ENCODE assay signal across 15 mouse cellular contexts in genomic region chr9:110668601-110669293, GRCm38 (mm10). TPM values are rescaled to one million over a fixed set of nuclear protein-coding genes. Genes with fewer than 3 reads are reported as not detected.
DNase-seq lines count a peak whose midpoint lies in the region; ATAC-seq and TF ChIP-seq lines count a peak whose summit lies in the region.
"Had no signal": no experiment of that assay in that cellular context is flagged by ENCODE, and none has a peak within 500 bp of the region (broad histone marks: within the 10 kb centered on the region; RNA-seq: fewer than 3 reads in every experiment).

No protein-coding gene starts in this region.

- intact Hi-C loops in heart, adult 2 months (cut with DNase I), result no loop called here
- intact Hi-C loops in gastrocnemius, postnatal 14 days (cut with DNase I; ENCODE audit: low total_unique reads), result no loop called here

- peaks cover 9% of the 10 kb centered on the region; the same call in 1 of the 2 replicates for H3K79me2 ChIP-seq in heart, adult 2 months (replicated peaks; ENCODE audit: control insufficient read depth, insufficient read depth, low read length)

- no peak for TF ChIP-seq EP300 in heart, adult 2 months (IDR thresholded peaks at IDR 0.05; ENCODE audit: insufficient read depth, low read depth, low read length)

- H3K4me3 ChIP-seq in heart, embryonic 10.5 days, result no peak overlapping the region
- no peak overlapping the region for H3K4me3 ChIP-seq in heart, adult 2 months
- H3K4me3 ChIP-seq in liver, embryonic 12.5 days, result no peak overlapping the region
- H3K4me3 ChIP-seq in stomach, embryonic 15.5 days (replicated peaks), result no peak overlapping the region
- H3K4me3 ChIP-seq: embryonic facial prominence, embryonic 12.5 days; hindbrain, embryonic 15.5 days; limb, embryonic 13.5 days had no signal

- DNase-seq in heart, embryonic 10.5 days (ENCODE audit: low spot score), result no peak
- DNase-seq in heart, adult 2 months, result no peak
- peak; percentile 18 to 57 for DNase-seq in lung, adult 18-20 months
- no peak for DNase-seq in lung, postnatal 10 days
- no peak for DNase-seq in adipocyte (ENCODE audit: low spot score)
- DNase-seq in gastrocnemius, postnatal 14 days, result no peak
- DNase-seq: cerebellum, adult 9-11 months; gastrocnemius, postnatal 25 days had no signal

- ATAC-seq in liver, embryonic 12.5 days, result peak; percentile 89
- peak; percentile 77 for ATAC-seq in stomach, embryonic 15.5 days (ENCODE audit: insufficient read depth, low FRiP score, low read depth)
- ATAC-seq: activated CD4-positive, CD25-positive, alpha-beta regulatory T cell, adult 4 months; forebrain, embryonic 14.5 days had no signal

- peak overlapping the region; percentile 83 for H3K4me2 ChIP-seq in liver, embryonic 12.5 days
- no peak overlapping the region for H3K4me2 ChIP-seq in stomach, embryonic 15.5 days
- H3K4me2 ChIP-seq: embryonic facial prominence, embryonic 12.5 days; hindbrain, embryonic 15.5 days; limb, embryonic 13.5 days had no signal

- H3K4me1 ChIP-seq in heart, embryonic 10.5 days, result peaks cover 92% of the 10 kb centered on the region
- H3K4me1 ChIP-seq in heart, adult 2 months (ENCODE audit: control insufficient read depth, insufficient read depth, low read length), result peaks cover 38% of the 10 kb centered on the region
- peaks cover 100% of the 10 kb centered on the region for H3K4me1 ChIP-seq in liver, embryonic 12.5 days
- peaks cover 18% of the 10 kb centered on the region for H3K4me1 ChIP-seq in stomach, embryonic 15.5 days

- H3K36me3 ChIP-seq in heart, embryonic 10.5 days, result no peaks in the 10 kb centered on the region
- no peaks in the 10 kb centered on the region; the same call in 1 of the 2 replicates for H3K36me3 ChIP-seq in heart, adult 2 months (ENCODE audit: control insufficient read depth, insufficient read depth, low read length)
- H3K36me3 ChIP-seq in liver, embryonic 12.5 days, result no peaks in the 10 kb centered on the region
- no peaks in the 10 kb centered on the region for H3K36me3 ChIP-seq in stomach, embryonic 15.5 days
- H3K36me3 ChIP-seq: embryonic facial prominence, embryonic 12.5 days; hindbrain, embryonic 15.5 days; limb, embryonic 13.5 days had no signal

- WGBS in heart, embryonic 10.5 days, result 33% methylated on average over 6 of the region's 6 CpGs
- 62% methylated on average over 6 of the region's 6 CpGs for WGBS in heart, adult 2 months
- WGBS in liver, embryonic 12.5 days (ENCODE audit: insufficient replicate concordance), result 25% methylated on average over 6 of the region's 6 CpGs
- WGBS in stomach, embryonic 15.5 days, result 77% methylated on average over 6 of the region's 6 CpGs

- no peaks in the 10 kb centered on the region for H3K27me3 ChIP-seq in heart, embryonic 10.5 days (ENCODE audit: insufficient read depth, poor library complexity, severe bottlenecking)
- no peaks in the 10 kb centered on the region for H3K27me3 ChIP-seq in heart, adult 2 months (ENCODE audit: control insufficient read depth, insufficient read depth, low read length)
- peaks cover 37% of the 10 kb centered on the region for H3K27me3 ChIP-seq in liver, embryonic 12.5 days (replicated peaks)
- H3K27me3 ChIP-seq in stomach, embryonic 15.5 days (replicated peaks), result no peaks in the 10 kb centered on the region
- H3K27me3 ChIP-seq: embryonic facial prominence, embryonic 12.5 days; hindbrain, embryonic 15.5 days; limb, embryonic 13.5 days had no signal

- H3K27ac ChIP-seq in heart, embryonic 10.5 days, result 0 out of 2 replicates have a peak overlapping the region, but pooled peaks have one; percentile 22
- H3K27ac ChIP-seq in heart, adult 2 months, result no peak overlapping the region
- peak overlapping the region; percentile 37; the same call in 1 of the 2 replicates for H3K27ac ChIP-seq in liver, embryonic 12.5 days
- H3K27ac ChIP-seq in stomach, embryonic 15.5 days, result peak overlapping the region; percentile 62
- H3K27ac ChIP-seq: embryonic facial prominence, embryonic 12.5 days; hindbrain, embryonic 15.5 days; limb, embryonic 13.5 days had no signal

- H3K9ac ChIP-seq in heart, adult 2 months (ENCODE audit: low read depth, low read length), result no peak overlapping the region
- H3K9ac ChIP-seq in liver, embryonic 12.5 days, result no peak overlapping the region
- no peak overlapping the region for H3K9ac ChIP-seq in stomach, embryonic 15.5 days
- H3K9ac ChIP-seq: embryonic facial prominence, embryonic 12.5 days; hindbrain, embryonic 15.5 days; limb, embryonic 13.5 days had no signal

- H3K9me3 ChIP-seq in heart, embryonic 10.5 days, result no peaks in the 10 kb centered on the region
- H3K9me3 ChIP-seq in liver, embryonic 12.5 days (replicated peaks), result no peaks in the 10 kb centered on the region
- no peaks in the 10 kb centered on the region for H3K9me3 ChIP-seq in stomach, embryonic 15.5 days
- H3K9me3 ChIP-seq: embryonic facial prominence, embryonic 12.5 days; hindbrain, embryonic 15.5 days; limb, embryonic 13.5 days had no signal

- no peak for TF ChIP-seq POLR2A in heart, adult 2 months (IDR thresholded peaks at IDR 0.05; ENCODE audit: insufficient read depth, low read depth, low read length)

- TF ChIP-seq CTCF in heart, adult 2 months (IDR thresholded peaks at IDR 0.05), result no peak

RNA-seq across cellular contexts. Expression of gene Ccdc12, which starts 12.4 kb away (rescaled TPM):
- 159 and 189 TPM in 2 replicates for polyA plus RNA-seq in heart, embryonic 10.5 days (2016; fragmentation: Nextera tagmentation; extraction: Ambion mirVana)
- 10 to 100 TPM; 54.1 to 66.1 TPM for total RNA-seq in heart, adult 2 months (2021)
- polyA plus RNA-seq in heart, adult 2 months (2012; rRNA removed), result 91.3 and 94.8 TPM in 2 replicates
- 103 and 105 TPM in 2 replicates for polyA plus RNA-seq in liver, embryonic 12.5 days (2016; fragmentation: Nextera tagmentation; extraction: Ambion mirVana)
- polyA plus RNA-seq in stomach, embryonic 15.5 days (2015; fragmentation: Nextera tagmentation; extraction: Ambion mirVana), result 146 and 160 TPM in 2 replicates
- 10 to 100 TPM; 46.4 to 52.6 TPM for total RNA-seq in gastrocnemius, postnatal 14 days (2021)

RNA-seq across cellular contexts. Expression of gene Nbeal2, which starts 14.8 kb away (rescaled TPM):
- 2.4 and 3.1 TPM in 2 replicates for polyA plus RNA-seq in heart, embryonic 10.5 days (2016; fragmentation: Nextera tagmentation; extraction: Ambion mirVana)
- total RNA-seq in heart, adult 2 months (2021), result 1 to 10 TPM; 7.6 to 8.5 TPM
- 18.4 and 18.8 TPM in 2 replicates for polyA plus RNA-seq in heart, adult 2 months (2012; rRNA removed)
- 4.7 and 4.9 TPM in 2 replicates for polyA plus RNA-seq in liver, embryonic 12.5 days (2016; fragmentation: Nextera tagmentation; extraction: Ambion mirVana)
- polyA plus RNA-seq in stomach, embryonic 15.5 days (2015; fragmentation: Nextera tagmentation; extraction: Ambion mirVana), result 6.2 and 6.9 TPM in 2 replicates
- 1 to 10 TPM; 2.5 to 4.1 TPM for total RNA-seq in gastrocnemius, postnatal 14 days (2021)

RNA-seq across cellular contexts. Expression of gene Nradd, which starts 44.5 kb away (rescaled TPM):
- 28.5 and 32.3 TPM in 2 replicates for polyA plus RNA-seq in heart, embryonic 10.5 days (2016; fragmentation: Nextera tagmentation; extraction: Ambion mirVana)
- 1 to 10 TPM; 1.3 to 1.4 TPM for total RNA-seq in heart, adult 2 months (2021)
- polyA plus RNA-seq in heart, adult 2 months (2012; rRNA removed), result 2.7 and 2.9 TPM in 2 replicates
- polyA plus RNA-seq in liver, embryonic 12.5 days (2016; fragmentation: Nextera tagmentation; extraction: Ambion mirVana), result 5.3 and 6.7 TPM in 2 replicates
- polyA plus RNA-seq in stomach, embryonic 15.5 days (2015; fragmentation: Nextera tagmentation; extraction: Ambion mirVana), result 28.5 and 30.5 TPM in 2 replicates
- total RNA-seq in gastrocnemius, postnatal 14 days (2021), result 1 to 10 TPM; 1.2 to 2.5 TPM

Comparison
In these comparisons a context has a peak if more than half of its experiments do, and no peak if none do; other contexts are left out.
1. DNase-seq: peak in lung, adult 18-20 months (2 of 2); none in heart, embryonic 10.5 days (single experiment), heart, adult 2 months (0 of 2), lung, postnatal 10 days (single experiment), adipocyte (single experiment) and gastrocnemius, postnatal 14 days (single experiment).